Mouse (Mus musculus) G1E (cell line): ENCODE data around the gene Tfcp2l1. TPM values are rescaled to one million over a fixed set of nuclear protein-coding genes. Genes with fewer than 3 reads are reported as not detected.
"Not testable (repeated sequence)": the region's sequence is repeated elsewhere in the genome, so short reads cannot be mapped to it uniquely, and the experiment has no call there.

Experiments
- ATAC-seq: 2 replicates; pipeline ENCODE4 v1.8.0; 2016; ENCODE audit warnings: mild to moderate bottlenecking; ENCODE audit not compliant: insufficient number of reproducible peaks, poor library complexity, low FRiP score, severe bottlenecking; ENCODE audit errors: extremely low read depth
- DNase-seq: peaks from one replicate; pipeline ENCODE4 v3.0.0; 2012; ENCODE audit warnings: low spot score
- H3K27me3 ChIP-seq: 2 replicates; pipeline ENCODE4 v1.6.1; 2012; ENCODE audit warnings: mild to moderate bottlenecking, low read length, inconsistent platforms; ENCODE audit not compliant: insufficient read depth
- H3K36me3 ChIP-seq: replicated peaks from 2 replicates; pipeline ENCODE3; 2012; ENCODE audit warnings: mild to moderate bottlenecking, inconsistent platforms
- H3K4me1 ChIP-seq: 2 replicates; pipeline ENCODE4 v1.6.1; 2012; ENCODE audit warnings: low read depth, low read length, inconsistent platforms, mixed read lengths; ENCODE audit not compliant: insufficient read depth
- H3K4me3 ChIP-seq: 2 replicates; pipeline ENCODE4 v1.5.1; 2012; ENCODE audit warnings: low read depth, mild to moderate bottlenecking, inconsistent platforms, low read length, moderate library complexity, mixed read lengths
- H3K9me3 ChIP-seq: replicated peaks from 2 replicates; pipeline ENCODE4 v1.6.1; 2012; ENCODE audit warnings: inconsistent platforms
- CTCF ChIP-seq: IDR thresholded peaks from 2 replicates; pipeline ENCODE4 v1.5.1; 2012; ENCODE audit warnings: low read depth, low read length, inconsistent platforms, mixed read lengths
- GATA1 ChIP-seq: IDR thresholded peaks from 2 replicates; pipeline ENCODE4 v1.6.1; 2012; ENCODE audit warnings: borderline replicate concordance, low read length, inconsistent platforms, mixed read lengths
- GATA2 ChIP-seq: IDR thresholded peaks from 2 replicates; pipeline ENCODE4 v1.6.1; 2012; ENCODE audit warnings: low read depth, low read length, inconsistent platforms, borderline replicate concordance
- POLR2AphosphoS5 ChIP-seq: IDR thresholded peaks from 2 replicates; pipeline ENCODE4 v1.6.1; 2012; ENCODE audit warnings: low read depth, low read length, inconsistent platforms; ENCODE audit not compliant: insufficient replicate concordance
- TAL1 ChIP-seq: conservative IDR thresholded peaks from 2 replicates; pipeline ENCODE4 v1.6.1; 2012; ENCODE audit warnings: low read depth, low read length, inconsistent platforms, mixed read lengths
- polyA plus RNA-seq: library from polyadenylated mRNA; stranded (reverse); fragments of >175 nt; gene quantifications from 2 replicates; pipeline ENCODE4 v1.2.3, GENCODE M21; 2012
- total RNA-seq, 2 experiments: library from RNA; stranded (forward) in 1 of 2; stranded (reverse) in 1 of 2; fragments of 200-1000 nt in 1 of 2; fragments of >200 nt in 1 of 2; fragmentation: Nextera tagmentation in 1 of 2; gene quantifications; 2 replicates each; pipeline ENCODE4 v1.2.3; 2014 to 2017

Gene Tfcp2l1
- total and polyA plus RNA-seq, 3 experiments = 0.11 TPM; not detected in 2

- Histone ChIP-seq H3K27me3 (no peaks in the 10 kb centered on the region), H3K4me1 (0 out of 2 replicates have a peak, but pooled peaks cover 3% of the 10 kb centered on the region), H3K9me3 (no peaks in the 10 kb centered on the region), H3K4me3 (no peak overlapping the region), H3K36me3 (peaks cover 95% of the 10 kb centered on the region)
- DNase-seq (no peak), ATAC-seq (no peak)
- TF ChIP-seq GATA2 = no peak
- no peak for TF ChIP-seq TAL1
- TF ChIP-seq CTCF = no peak
- TF ChIP-seq GATA1 = no peak
- TF ChIP-seq POLR2AphosphoS5 = no peak
Measured at GRCm38 (mm10) chr1:118597475-118598213, 30.1 kb upstream of the Tfcp2l1 start.

GRCm38 (mm10) chr1:118598339-118598738, 29.4 kb upstream of the Tfcp2l1 start:
- Histone ChIP-seq H3K4me3 (no peak overlapping the region), H3K36me3 (peaks cover 95% of the 10 kb centered on the region), H3K4me1 (0 out of 2 replicates have a peak, but pooled peaks cover 3% of the 10 kb centered on the region), H3K27me3 (no peaks in the 10 kb centered on the region), H3K9me3 (no peaks in the 10 kb centered on the region)
- no peak for TF ChIP-seq CTCF
- no peak for TF ChIP-seq GATA1
- no peak for TF ChIP-seq POLR2AphosphoS5
- TF ChIP-seq GATA2 = no peak
- no peak for TF ChIP-seq TAL1
- DNase-seq (no peak), ATAC-seq (no peak)

GRCm38 (mm10) chr1:118613631-118614183, 14.0 kb upstream of the Tfcp2l1 start:
- Histone ChIP-seq H3K36me3 (peaks cover 16% of the 10 kb centered on the region), H3K4me1 (no peaks in the 10 kb centered on the region), H3K4me3 (no peak overlapping the region), H3K9me3 (no peaks in the 10 kb centered on the region), H3K27me3 (0 out of 2 replicates have a peak, but pooled peaks cover 2% of the 10 kb centered on the region)
- no peak for ATAC-seq
- no peak for DNase-seq
- TF ChIP-seq GATA1 (no peak), TAL1 (no peak), POLR2AphosphoS5 (no peak), GATA2 (no peak), CTCF (no peak)

GRCm38 (mm10) chr1:118621055-118621454, 6.7 kb upstream of the Tfcp2l1 start:
- not testable (repeated sequence) for H3K4me3 ChIP-seq, H3K9me3 ChIP-seq, ATAC-seq, H3K27me3 ChIP-seq, H3K36me3 ChIP-seq, H3K4me1 ChIP-seq, DNase-seq

- H3K36me3 ChIP-seq = no peaks in the 10 kb centered on the region
- DNase-seq = no peak
- no peak for TF ChIP-seq GATA1
- TF ChIP-seq POLR2AphosphoS5 = no peak
- TF ChIP-seq CTCF = no peak
- TF ChIP-seq TAL1 = no peak
- TF ChIP-seq GATA2 = no peak
- H3K4me1 ChIP-seq = peaks cover 5% of the 10 kb centered on the region
- no peaks in the 10 kb centered on the region for H3K9me3 ChIP-seq
- H3K27me3 ChIP-seq = peaks cover 14% of the 10 kb centered on the region; the same call in 1 of the 2 replicates
- no peak overlapping the region for H3K4me3 ChIP-seq
- no peak for ATAC-seq
Measured at GRCm38 (mm10) chr1:118622857-118623256, 4.9 kb upstream of the Tfcp2l1 start.

- no peak for DNase-seq
- no peak for ATAC-seq
- no peak for TF ChIP-seq GATA1
- no peak for TF ChIP-seq POLR2AphosphoS5
- TF ChIP-seq GATA2 = no peak
- no peak for TF ChIP-seq CTCF
- no peak for TF ChIP-seq TAL1
- H3K4me1 ChIP-seq = peaks cover 7% of the 10 kb centered on the region
- H3K27me3 ChIP-seq = peaks cover 19% of the 10 kb centered on the region; the same call in 1 of the 2 replicates
- H3K9me3 ChIP-seq = no peaks in the 10 kb centered on the region
- H3K4me3 ChIP-seq = no peak overlapping the region
- H3K36me3 ChIP-seq = no peaks in the 10 kb centered on the region
Measured at GRCm38 (mm10) chr1:118625461-118625860, 2.3 kb upstream of the Tfcp2l1 start.

GRCm38 (mm10) chr1:118625921-118626320, 1.8 kb upstream of the Tfcp2l1 start:
- no peaks in the 10 kb centered on the region for H3K36me3 ChIP-seq
- no peak overlapping the region for H3K4me3 ChIP-seq
- H3K4me1 ChIP-seq = peaks cover 7% of the 10 kb centered on the region
- TF ChIP-seq CTCF (no peak), GATA1 (no peak), GATA2 (no peak)
- peaks cover 19% of the 10 kb centered on the region; the same call in 1 of the 2 replicates for H3K27me3 ChIP-seq
- DNase-seq (no peak), ATAC-seq (no peak)
- no peaks in the 10 kb centered on the region for H3K9me3 ChIP-seq
